Mouse (Mus musculus): Measurements from ENCODE around the gene Tekt3. TPM values are rescaled to one million over a fixed set of nuclear protein-coding genes. Genes with fewer than 3 reads are reported as not detected.
A peak's percentile ranks its signal among the peaks of the same experiment; 100 is the strongest.

Tekt3 gene
- total RNA-seq, 2 experiments from 2014 or later, result not detected

DNA sequence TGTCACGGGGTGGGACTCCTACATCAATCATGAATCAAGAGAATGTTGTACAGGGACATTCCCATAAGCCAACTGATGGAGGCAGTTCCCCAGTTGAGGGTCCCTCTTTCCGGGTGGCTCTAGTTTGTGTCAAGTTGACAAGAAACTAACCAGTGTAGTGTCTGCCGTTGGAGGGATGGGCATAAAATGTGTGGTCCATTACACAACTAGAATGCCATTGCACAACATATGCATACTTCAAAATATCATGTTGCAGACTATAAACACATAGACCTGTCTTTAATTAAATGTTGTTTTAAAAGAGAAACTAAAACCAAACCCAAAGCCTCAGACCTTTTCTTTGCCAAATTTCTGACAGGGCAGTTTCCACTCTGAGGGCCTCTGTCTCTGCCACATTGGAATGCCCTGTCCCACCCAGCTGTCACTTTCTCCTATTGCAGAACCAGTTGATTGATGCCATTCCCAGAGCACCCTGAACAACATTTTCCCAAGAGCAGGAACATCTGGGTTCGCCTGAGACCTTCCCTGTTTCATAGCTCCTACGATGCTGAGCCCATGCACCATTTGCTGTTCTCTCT is 3.0 kb upstream of the Tekt3 start:
- DNase-seq, result no peak
- intact Hi-C loops (cut with DNase I), result no loop called here

GRCm38 (mm10) chr11:63059911-63060310 is 1.5 kb upstream of the Tekt3 start:
- intact Hi-C loops (cut with DNase I), result no loop called here
- DNase-seq, result no peak

DNA sequence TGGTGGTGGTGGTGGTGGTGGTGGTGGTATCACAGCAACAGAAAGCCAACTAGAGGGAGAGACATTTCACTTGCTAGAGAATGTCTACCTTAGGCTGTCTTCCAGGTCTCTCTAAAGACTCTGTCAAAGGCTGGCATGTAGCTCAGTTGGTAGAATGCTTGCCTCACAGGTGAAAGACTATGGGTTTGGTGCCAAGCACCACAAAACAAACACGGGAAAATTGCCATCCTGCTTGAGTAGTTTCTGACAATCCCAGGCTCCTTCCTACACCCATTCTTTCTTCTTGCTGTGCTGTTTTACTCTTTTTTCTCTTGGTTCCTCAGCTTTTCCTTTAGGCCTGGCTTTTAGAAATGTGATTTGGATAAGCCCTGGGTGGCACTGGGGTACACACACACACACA is 5.1 kb downstream of the Tekt3 start:
- DNase-seq, result no peak
- intact Hi-C loops (cut with DNase I), result no loop called here

- intact Hi-C loops (cut with DNase I), result no loop called here
- DNase-seq, result no peak
These were observed 8.6 kb downstream of the Tekt3 start for GRCm38 (mm10) chr11:63070081-63070480.

DNA sequence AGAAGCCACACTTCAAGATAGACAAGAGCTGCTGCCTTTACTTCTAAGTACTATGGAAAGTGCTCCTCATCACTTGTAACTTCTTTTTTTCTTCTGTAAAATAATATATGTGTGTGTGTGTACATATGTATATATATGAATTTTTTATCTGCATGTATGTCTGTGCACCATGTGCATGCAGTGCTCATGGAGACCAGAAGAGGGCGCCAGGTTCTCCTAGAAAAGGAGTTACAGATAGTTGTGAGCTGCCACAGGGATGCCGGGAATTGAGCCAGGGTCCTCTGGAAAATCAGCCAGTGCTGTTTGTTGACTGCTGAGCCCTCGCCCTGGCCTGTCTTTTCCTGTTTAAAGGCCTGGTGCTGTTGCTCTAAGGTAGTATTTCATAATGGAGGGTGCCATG is 23.1 kb downstream of the Tekt3 start:
- intact Hi-C loops (cut with DNase I), result no loop called here
- no peak for DNase-seq

- no peak for DNase-seq
- intact Hi-C loops (cut with DNase I), result no loop called here
These were observed 27.2 kb downstream of the Tekt3 start for GRCm38 (mm10) chr11:63088672-63089071.

DNA sequence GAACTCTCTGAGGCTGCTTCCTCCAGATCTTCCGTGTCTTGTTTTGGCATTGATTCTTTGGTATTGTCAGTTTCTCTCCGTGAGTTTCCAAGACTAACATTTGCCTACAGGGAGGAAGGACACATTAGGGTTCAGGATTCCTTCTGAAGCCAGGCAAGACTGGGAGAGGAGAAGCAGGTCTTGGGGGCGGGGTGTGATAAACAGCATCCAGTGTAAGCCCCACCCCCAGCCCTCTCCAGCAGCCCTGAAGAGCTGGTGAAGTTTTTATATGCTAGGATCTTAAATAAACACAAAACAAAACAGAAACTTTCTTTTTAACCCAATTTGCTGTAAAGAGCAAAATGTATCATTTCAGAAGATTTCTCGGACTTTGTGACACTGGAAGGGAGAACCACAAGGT is 28.8 kb downstream of the Tekt3 start:
- DNase-seq, result no peak
- intact Hi-C loops (cut with DNase I), result no loop called here

DNA sequence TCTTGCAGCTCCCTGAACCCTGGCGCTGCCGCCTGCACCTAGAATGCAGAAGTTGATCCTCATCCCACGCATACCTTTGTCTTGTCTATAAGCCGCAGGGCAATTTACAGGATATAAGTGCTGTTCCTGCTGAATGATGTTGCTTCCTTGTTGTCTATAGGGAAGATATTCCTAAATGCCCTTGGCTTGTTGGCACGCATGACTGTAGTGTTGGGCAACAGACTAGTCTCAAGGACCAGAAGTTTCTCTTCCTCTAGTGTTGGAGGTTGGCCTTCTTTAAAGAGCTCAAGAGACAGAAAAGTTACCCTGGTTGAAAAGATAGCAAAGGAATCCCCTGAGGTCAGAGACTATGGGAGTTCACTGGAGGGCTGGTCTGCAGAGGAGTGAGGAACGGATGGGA is 29.5 kb downstream of the Tekt3 start:
- intact Hi-C loops (cut with DNase I), result no loop called here

DNA sequence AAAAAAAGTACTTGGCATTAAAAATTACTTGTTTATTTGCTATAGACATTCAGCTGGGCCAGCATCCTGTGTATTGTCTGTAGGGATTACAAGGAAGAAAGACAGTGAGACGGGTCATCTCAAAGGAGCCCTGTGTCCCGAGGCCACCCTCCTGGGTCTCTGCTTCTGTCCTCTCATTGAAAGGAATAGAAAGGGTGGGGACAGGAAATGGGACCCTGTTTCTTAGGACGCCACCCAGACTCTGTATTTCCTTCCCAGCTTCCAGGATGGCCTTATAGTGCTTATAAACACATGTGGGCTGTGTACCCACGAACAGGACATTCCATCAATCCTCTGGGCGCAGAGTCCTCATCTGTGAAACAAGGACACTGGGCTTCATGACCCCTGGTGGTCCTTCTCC is 30.8 kb downstream of the Tekt3 start:
- no peak for DNase-seq
- intact Hi-C loops (cut with DNase I), result no loop called here

More for the DNA sequence above, 29.5 kb downstream of the Tekt3 start:
- DNase-seq, result no peak

DNA sequence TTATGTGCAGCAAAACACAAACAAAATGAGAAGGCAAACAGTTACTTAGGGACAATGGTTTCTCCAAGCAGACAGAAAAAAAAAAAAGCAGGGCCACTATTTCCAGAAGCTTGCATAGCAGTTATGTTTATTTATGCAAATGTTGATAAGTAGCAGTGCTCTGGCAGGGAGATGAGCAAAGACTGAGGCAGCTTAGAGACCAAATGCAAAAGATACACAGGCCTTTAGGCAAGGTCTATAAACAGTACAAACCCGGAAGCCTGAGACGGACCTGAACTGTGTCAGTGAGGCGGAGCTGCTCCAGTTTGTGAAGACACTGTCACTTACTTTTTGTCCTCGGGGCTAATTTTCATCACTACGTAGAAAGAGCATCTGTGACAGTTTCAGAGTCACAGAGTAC is 32.1 kb downstream of the Tekt3 start:
- intact Hi-C loops (cut with DNase I), result no loop called here
- DNase-seq, result no peak

- intact Hi-C loops (cut with DNase I), result no loop called here
- DNase-seq, result no peak
These were observed 33.0 kb downstream of the Tekt3 start for GRCm38 (mm10) chr11:63094496-63094895.

GRCm38 (mm10) chr11:63098016-63098415 is 36.6 kb downstream of the Tekt3 start:
- intact Hi-C loops (cut with DNase I), result no loop called here
- DNase-seq, result no peak

- no peak for DNase-seq
- intact Hi-C loops (cut with DNase I), result no loop called here
These were observed 37.9 kb downstream of the Tekt3 start for GRCm38 (mm10) chr11:63099390-63099789.

DNA sequence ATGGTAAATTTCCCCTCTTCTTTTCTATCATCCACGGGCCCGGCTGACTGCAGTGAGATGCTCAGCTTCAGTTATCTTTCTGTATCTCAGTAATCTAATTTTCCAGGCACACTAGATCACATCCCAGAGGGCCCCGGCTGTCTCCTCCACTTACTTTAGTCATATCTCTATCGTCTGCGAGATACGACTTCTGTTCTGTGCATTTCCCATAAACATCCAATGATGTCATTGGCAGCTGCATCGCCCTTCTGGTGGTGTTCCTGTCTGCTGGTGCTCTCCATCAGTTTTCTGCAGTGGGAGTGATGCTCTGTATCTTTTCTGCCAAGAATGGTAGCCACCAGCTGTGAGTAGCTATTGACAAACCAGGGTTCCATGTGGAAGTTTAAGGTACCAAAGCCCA is 41.8 kb downstream of the Tekt3 start:
- intact Hi-C loops (cut with DNase I), result no loop called here
- no peak for DNase-seq

GRCm38 (mm10) chr11:63104026-63104425 is 42.6 kb downstream of the Tekt3 start:
- no peak for DNase-seq
- intact Hi-C loops (cut with DNase I), result no loop called here

DNA sequence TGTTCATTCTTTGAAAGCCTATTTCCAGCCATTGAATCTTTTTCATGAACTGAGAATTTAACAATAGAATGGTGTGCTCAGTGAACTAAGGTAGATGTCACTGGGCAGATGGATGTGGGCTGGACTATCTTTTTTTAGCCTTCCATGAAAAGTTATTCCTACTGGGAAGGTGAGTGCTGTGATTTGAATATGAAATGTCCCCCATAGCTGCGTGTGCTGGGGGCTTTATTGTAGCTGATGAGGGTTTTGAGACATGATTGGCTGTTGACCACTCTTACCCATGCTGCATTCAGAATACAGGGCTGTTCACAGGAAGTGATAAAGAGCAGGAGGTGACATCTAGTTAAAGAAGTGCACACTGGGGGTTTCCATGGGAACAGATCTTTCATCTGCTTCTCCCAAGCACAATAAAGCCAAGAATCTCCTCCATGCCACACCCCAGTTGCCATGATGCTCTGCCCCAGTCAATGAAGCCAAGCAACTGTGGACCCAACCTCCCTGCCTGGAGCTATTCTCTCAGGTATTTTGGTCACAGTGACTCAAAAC is 47.8 kb downstream of the Tekt3 start:
- DNase-seq, result no peak
- intact Hi-C loops (cut with DNase I), result no loop called here

DNA sequence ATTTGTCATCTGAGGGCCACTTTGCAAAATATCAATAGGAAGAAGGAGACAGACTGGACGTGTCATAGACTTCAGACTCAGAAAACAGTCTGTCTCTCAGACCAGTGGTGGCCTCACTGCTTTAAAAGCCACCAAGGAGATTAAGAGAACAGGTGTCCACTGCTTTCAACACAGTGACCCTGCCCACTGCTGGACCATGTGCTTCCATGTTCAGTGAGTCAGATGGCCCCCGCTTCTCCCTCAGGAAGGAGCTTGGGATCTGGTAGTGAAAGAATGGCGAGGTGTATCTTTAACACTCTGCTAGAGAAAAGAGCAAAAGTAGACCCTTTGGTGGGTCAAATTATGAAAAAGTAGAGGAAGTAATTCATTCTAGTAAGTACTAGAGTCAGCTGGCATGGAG is 48.9 kb downstream of the Tekt3 start:
- DNase-seq, result no peak
- intact Hi-C loops (cut with DNase I), result no loop called here

- DNase-seq, result peak; percentile 76 to 78
- intact Hi-C loops (cut with DNase I), result no loop called here
These were observed 53.6 kb downstream of the Tekt3 start for GRCm38 (mm10) chr11:63114807-63115641.

- DNase-seq, result no peak
- intact Hi-C loops (cut with DNase I), result no loop called here
These were observed 55.2 kb downstream of the Tekt3 start for GRCm38 (mm10) chr11:63116652-63117051.

DNA sequence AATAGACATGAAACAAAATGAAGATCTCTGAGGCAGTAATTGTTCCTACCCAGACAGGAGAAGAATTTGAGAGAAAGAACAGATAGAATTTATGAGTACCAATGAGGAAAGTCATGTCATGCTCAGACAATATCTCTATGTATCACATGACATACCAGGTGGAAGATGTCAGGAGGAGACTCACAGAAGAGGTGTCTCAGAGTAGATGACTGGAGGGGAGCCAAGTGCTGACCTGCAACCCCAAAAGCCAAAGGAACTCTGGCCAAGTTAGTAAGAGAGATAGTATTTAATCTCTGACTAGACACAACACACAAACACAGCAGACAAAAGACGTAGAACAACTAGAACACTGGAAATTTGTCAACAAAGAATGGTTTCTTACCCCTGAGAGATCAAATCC is 55.8 kb downstream of the Tekt3 start:
- intact Hi-C loops (cut with DNase I), result no loop called here

DNA sequence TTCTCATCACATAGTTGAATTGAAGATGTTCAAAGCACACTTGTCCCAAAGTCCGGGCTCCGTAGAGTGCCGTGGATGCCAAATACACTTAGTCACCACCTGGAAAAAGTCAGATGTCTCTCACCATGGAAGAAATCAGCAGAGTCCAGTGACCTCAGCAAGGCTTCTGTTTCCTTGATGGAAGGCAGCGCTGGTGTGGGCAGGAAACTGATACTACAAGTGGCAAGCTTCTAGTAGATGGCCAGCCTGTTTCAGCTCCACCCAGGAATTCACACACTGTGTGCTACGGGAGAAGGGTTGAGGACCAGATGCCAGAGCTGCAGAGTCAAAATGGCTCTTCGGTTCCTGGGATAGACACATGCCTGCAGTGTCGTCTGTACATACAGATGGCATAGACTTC is 58.3 kb downstream of the Tekt3 start:
- intact Hi-C loops (cut with DNase I), result no loop called here
- DNase-seq, result peak; percentile 42 to 54

More for the DNA sequence above, 55.8 kb downstream of the Tekt3 start:
- DNase-seq, result no peak

DNA sequence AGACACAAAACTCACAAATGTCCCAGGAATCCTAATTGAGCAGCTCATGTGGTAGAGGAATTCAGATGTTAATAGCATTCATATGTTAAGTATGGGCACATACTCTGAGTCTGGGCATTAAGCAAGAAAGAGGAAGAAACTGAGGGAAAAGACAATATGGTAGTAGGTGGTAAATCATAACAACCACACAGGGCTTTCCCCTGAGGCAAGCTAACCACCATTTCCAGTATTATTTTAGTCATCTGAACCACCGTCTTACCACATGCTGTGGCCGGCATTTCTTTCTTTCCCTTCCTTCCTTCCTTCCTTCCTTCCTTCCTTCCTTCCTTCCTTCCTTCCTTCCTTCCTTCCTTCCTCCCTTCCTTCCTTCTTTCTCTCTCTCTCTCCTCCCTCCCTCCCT is 60.8 kb downstream of the Tekt3 start:
- no peak for DNase-seq
- intact Hi-C loops (cut with DNase I), result no loop called here
